Mouse (Mus musculus) brain, adult 2 months (tissue): ENCODE results near the gene Gm32717.
"Not testable (repeated sequence)": the region's sequence is repeated elsewhere in the genome, so short reads cannot be mapped to it uniquely, and the experiment has no call there.

Experiments
- DNase-seq: peaks from one replicate; pipeline ENCODE4 v3.0.0; 2011; ENCODE audit warnings: low read depth, low spot score

Gene Gm32717

GRCm38 (mm10) chr10:118240680-118241079, at the start of gene Gm32717:
Gm32717 (minus strand) TSS chr10:118240780.
- DNase-seq = not testable (repeated sequence)

- not testable (repeated sequence) for DNase-seq
Measured at GRCm38 (mm10) chr10:118283016-118283415, 42.4 kb upstream of the Gm32717 start.

GRCm38 (mm10) chr10:118282565-118282964, 42.0 kb upstream of the Gm32717 start:
- not testable (repeated sequence) for DNase-seq

DNA sequence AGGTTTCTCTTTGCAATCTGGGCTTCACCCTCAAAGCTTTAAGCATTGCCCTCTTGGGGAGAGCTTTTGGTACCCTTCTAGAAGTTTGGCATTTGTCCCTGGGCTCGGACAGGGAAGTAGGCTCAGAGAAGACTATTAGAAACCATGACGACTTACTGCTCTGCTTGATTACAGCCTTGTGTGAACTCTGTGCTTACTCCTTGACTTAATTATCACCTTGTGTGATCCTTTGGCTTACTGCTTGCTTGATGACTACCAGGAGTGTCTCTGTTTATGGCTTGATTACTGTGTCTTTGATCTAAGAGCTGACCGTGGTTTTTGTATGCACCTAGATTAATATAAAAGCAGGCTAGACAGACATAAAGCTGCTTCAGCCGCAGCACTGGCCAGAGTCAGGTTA, 37.5 kb upstream of the Gm32717 start:
- DNase-seq = not testable (repeated sequence)

- not testable (repeated sequence) for DNase-seq
Measured at GRCm38 (mm10) chr10:118271416-118271815, 30.8 kb upstream of the Gm32717 start.

- DNase-seq = not testable (repeated sequence)
Measured at GRCm38 (mm10) chr10:118268812-118269211, 28.2 kb upstream of the Gm32717 start.

DNA sequence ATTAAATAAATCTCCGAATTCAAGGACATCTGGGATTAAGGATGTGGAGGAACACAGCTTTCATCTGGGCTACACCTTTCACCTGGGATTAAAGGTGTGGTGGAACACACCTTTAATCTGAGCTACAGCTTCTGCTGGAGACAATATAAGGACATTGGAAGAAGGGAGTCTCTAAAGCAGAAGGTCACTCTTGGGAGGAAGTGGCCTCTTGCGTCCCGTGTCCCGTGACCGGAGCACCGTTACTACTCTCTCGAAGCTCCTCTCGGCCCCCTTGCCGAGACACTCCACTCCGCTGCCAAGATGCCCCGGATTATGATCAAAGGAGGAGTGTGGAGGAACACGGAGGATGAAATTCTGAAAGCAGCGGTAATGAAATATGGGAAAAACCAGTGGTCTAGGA, 17.8 kb upstream of the Gm32717 start, which contains the start of gene Gm32802:
Gm32802 (plus strand) TSS at position 301 of the 400 bp plus-strand sequence.
- not testable (repeated sequence) for DNase-seq

GRCm38 (mm10) chr10:118250852-118251295, 10.3 kb upstream of the Gm32717 start:
- peak; percentile 35 for DNase-seq

GRCm38 (mm10) chr10:118249006-118249595, 8.5 kb upstream of the Gm32717 start:
- peak; percentile 43 for DNase-seq

GRCm38 (mm10) chr10:118232607-118233006, 8.0 kb downstream of the Gm32717 start:
- not testable (repeated sequence) for DNase-seq

GRCm38 (mm10) chr10:118227629-118228028, 13.0 kb downstream of the Gm32717 start:
- DNase-seq = not testable (repeated sequence)

GRCm38 (mm10) chr10:118215719-118216393, 24.7 kb downstream of the Gm32717 start:
- not testable (repeated sequence) for DNase-seq

- no peak for DNase-seq
Measured at GRCm38 (mm10) chr10:118204642-118205041, 35.9 kb downstream of the Gm32717 start, which contains the start of gene Il22. Il22 (plus strand) TSS chr10:118204942.

GRCm38 (mm10) chr10:118195150-118195549, 45.4 kb downstream of the Gm32717 start:
- DNase-seq = not testable (repeated sequence)
